Mouse (Mus musculus) kidney, adult 9 months (tissue): ENCODE measurements around the gene Heatr5b.

Experiments
- DNase-seq: peaks from one replicate; pipeline ENCODE4 v3.0.0; 2022

The Heatr5b gene

GRCm38 (mm10) chr17:78766084-78766483 lies 69.1 kb downstream of the Heatr5b start:
- DNase-seq, result no peak

DNA sequence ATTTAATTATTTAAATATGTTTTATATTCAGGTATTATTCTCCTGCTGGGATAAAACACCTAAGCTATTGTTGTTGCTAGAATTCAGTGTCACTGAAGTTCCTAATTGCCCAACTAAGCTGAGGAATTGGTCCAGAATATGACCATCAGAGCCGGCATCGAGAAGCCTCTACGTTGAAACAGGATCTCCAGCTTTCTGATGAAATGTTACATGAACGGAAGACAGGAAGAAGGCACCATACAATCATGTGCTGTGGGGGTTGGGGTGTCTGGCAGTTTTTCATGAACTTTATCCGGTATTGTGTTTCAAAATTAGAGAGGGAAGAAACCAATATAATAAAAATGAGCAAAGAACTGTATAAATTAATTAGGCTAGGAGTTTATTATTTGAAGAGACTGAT lies 71.9 kb downstream of the Heatr5b start:
- no peak for DNase-seq

DNA sequence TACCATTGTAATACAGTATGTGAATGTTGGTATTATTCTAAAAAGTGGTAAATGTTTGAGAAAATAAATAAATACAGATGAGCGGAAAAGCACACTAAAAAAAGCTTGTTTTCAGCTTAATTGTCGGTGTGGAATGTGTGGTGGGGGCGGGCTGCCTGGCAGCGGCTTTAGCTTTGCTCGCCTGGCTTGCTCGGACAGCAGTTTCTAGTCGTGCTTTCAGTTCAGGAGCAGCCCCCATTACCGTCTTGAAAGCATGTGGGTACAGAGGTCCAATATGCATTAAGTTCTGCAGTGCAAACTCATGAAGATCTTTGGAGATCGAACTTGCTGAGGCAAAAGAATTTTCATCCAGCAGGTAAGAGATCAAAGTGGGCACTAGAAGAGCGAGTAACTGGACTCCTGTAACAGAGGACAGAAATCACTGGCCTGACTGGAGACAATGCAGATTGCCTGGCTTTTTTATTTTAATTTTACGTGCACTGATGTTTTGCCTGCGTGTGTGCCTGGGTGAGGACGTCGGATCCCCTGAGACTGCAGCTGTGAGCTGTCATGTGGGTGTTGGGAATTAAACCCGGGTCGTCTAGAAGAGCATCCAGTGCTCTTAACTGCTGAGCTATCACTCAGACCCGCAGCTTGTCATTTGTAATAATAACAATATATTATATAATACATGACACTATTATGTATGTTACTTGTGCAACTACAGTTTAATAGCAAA lies 82.1 kb downstream of the Heatr5b start:
- DNase-seq, result no peak

DNA sequence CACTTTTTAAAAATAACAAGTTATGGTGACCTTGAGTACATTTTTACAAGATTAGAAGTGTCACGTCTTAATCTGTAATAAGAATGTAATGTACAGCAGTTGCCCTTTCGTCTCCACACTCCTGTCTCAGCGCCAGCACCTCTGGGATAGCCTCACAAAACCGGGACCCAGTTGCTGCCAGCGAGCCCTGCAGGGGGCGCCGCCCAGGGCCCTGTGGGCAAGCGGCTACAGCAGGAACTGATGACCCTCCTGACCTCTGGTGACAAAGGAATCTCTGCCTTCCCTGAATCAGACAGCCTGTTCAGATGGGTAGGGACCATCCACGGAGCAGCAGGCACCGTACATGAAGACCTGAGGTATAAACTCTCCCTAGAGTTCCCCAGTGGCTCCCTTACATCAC lies 83.1 kb downstream of the Heatr5b start:
- DNase-seq, result no peak

- DNase-seq, result peak; percentile 27
Measured at GRCm38 (mm10) chr17:78748440-78748839, 86.7 kb downstream of the Heatr5b start.

- DNase-seq, result no peak
Measured at GRCm38 (mm10) chr17:78738416-78738815, 96.7 kb downstream of the Heatr5b start.

- no peak for DNase-seq
Measured at GRCm38 (mm10) chr17:78737771-78738170, 97.4 kb downstream of the Heatr5b start.

GRCm38 (mm10) chr17:78737096-78737495 lies 98.1 kb downstream of the Heatr5b start, which contains the start of gene Strn:
Gene Strn, minus strand, starts transcription at chr17:78737196.
- DNase-seq, result no peak

DNA sequence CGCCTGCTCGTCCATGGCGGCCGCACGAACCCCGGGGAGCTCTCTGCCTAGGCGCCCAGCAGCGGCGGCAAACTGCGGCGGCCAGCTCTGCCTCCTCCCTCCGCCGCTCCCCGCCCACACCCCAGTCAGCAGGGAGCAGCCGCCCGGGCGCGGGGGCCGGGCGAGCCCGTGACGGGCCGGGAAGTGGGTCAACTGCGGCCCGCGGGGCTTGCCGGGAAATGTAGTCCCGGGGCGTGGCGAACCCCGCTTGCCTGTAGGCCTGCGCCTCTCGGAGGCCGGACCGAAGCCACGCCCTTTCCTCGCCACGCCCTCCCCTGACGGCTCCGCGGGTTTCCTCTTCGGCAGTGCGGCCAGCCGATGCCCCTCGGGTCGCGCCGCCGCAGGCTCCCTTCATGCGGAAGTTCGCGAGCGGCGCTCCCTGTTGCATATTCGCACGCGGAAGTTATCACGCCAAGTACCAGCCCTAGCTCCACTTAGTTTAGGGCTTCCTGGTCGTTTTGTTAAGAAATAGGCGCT lies 98.6 kb downstream of the Heatr5b start:
- DNase-seq, result peak; percentile 99

DNA sequence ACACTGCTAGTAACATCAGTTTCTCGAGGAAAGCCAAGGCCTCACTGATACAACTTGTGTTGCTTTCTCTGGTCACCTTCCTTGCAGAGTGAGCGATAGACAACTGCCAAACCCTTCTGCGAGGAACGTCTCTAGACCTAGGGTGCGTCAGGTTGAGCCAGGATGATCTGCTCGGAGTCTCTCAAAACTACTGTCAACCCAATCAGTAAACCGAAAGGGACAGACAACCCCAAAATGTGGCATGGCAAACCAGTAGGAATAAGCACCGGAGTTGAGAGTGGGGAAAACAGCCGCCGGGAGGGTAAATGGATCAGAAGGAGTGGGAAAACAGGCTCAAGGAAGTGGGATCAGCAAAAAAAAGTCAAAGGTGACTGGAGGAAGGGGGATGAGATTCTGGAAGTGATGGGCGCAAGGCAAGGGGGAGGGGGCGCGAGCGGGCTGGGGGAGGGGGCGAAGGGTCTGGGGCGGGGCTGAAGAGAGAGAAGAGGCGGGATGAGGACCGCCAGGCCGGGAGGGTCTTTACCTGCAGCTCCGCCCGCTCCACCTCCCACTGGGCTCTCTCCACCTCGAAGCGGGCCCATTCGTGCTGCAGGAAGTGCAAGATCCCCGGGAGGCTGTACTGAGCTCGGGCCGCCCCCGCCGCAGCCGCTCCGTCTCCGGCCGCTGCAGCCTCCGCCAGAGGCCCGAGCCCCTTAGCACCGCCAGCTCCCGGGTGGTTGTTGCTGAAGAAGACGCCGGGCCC lies 99.3 kb downstream of the Heatr5b start:
- peak; percentile 34 for DNase-seq

DNA sequence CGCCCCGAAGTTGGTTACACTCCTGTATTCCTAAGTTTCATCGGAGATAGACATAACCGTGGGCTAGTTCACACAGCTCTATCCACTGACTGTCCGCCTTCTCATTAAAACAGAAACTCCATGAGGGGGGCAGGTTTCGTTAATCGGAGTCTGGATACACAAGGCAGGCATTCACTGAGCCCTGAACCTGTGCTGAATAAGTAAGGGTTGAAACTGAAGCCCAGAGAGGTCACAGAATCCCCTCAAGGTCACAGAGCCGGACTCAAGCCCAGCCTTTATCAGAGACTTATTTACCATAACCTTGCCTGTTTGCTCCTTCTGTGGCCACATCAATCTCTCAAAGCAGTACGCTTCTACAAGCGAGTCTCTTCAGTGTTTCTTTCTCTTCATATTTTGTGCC lies 100.4 kb downstream of the Heatr5b start:
- no peak for DNase-seq

DNA sequence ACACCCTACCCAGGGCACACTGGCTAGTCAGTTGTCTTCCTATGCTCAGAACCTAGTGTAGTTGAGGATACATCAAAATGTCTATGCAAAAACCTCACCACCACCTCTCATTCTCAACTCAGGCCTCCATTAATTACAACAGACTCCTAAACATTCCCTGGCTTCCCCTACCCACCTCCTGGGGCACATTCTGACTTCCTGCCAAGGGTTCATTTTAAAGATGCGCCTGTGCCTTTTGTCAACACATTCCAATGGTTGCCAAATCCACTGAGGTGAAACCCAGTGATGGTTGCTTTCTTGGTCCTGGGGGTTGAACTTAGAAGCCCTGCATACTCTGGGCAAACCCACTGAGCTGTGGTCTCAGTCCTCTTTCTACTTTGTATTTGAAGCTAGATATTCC lies 103.1 kb downstream of the Heatr5b start:
- no peak for DNase-seq

GRCm38 (mm10) chr17:78726746-78727449 lies 108.3 kb downstream of the Heatr5b start:
- DNase-seq, result peak; percentile 26

GRCm38 (mm10) chr17:78724461-78725055 lies 110.6 kb downstream of the Heatr5b start:
- DNase-seq, result no peak

GRCm38 (mm10) chr17:78721690-78722089 lies 113.5 kb downstream of the Heatr5b start:
- no peak for DNase-seq

DNA sequence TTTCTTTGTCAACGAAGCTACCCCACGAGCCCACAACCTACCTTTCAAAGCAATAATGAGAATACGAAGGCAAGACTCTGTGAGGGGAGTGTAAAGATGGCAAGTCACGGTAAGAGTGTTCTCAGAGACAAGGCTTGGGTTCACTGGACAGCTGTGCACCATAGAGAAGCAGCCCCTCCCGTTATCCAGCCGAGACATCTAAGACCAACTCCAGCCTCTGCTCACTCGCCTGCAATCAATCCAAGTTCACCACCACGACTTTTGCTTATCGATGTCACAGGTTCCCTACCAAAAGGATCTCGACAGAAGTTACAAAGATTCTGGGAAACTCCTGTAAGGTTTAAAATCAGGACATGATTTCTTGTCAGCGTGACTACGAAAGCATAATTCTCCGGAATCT lies 116.1 kb downstream of the Heatr5b start:
- no peak for DNase-seq

- no peak for DNase-seq
Measured at GRCm38 (mm10) chr17:78710258-78710657, 124.9 kb downstream of the Heatr5b start.

DNA sequence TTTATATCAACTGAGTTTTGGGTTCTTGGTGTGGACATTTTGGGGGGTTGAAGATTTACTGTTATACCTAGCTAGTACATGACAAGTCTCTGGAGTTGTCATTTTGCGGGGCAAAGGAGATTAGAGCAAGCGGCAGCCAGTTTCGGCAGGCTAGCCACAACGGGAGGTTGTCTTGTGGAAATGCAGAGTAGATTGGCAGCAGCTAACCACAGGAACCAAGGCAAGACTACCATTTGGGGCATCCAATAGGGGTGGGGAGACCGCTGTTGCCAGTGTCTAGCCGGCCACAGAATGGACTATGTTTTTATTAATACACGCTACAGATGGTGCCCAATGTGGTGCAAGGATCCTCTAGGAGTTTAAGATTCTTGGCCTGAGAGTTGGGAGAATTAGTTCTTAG lies 126.7 kb downstream of the Heatr5b start:
- DNase-seq, result no peak

DNA sequence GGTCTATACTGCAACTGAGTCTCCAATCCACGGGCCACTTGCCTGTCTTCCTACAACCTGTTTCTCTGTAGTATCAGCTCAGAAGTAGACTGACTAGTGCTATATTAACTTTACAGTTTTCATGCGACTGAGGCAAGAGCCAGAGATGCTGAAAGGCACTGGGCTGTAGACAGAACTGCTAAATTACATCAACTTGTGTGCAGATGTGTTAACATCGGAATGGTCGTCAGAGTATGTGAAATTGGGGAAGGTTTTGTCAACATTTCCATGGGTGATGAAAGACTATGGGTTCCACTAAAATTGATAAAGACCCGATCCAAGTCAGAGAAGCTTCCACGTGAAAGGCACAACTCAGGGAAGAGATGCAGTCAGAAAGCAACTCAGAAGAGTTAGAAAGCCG lies 132.2 kb downstream of the Heatr5b start:
- DNase-seq, result no peak
